Mouse (Mus musculus) lung, postnatal 25 days (tissue): ENCODE results near the gene Itga1.
A peak's percentile ranks its signal among the peaks of the same experiment; 100 is the strongest.

Source experiments
- DNase-seq: peaks from one replicate; pipeline ENCODE4 v3.0.0; 2022; ENCODE audit warnings: low spot score

The Itga1 gene

GRCm38 (mm10) chr13:115099381-115099780 is 2.4 kb downstream of the Itga1 start:
- DNase-seq: no peak

GRCm38 (mm10) chr13:115098227-115098626 is 3.5 kb downstream of the Itga1 start:
- no peak for DNase-seq

- no peak for DNase-seq
Measured at GRCm38 (mm10) chr13:115096965-115097364, 4.8 kb downstream of the Itga1 start.

- DNase-seq: no peak
Measured at GRCm38 (mm10) chr13:115096216-115096615, 5.5 kb downstream of the Itga1 start.

- DNase-seq: no peak
Measured at GRCm38 (mm10) chr13:115095392-115095791, 6.4 kb downstream of the Itga1 start.

GRCm38 (mm10) chr13:115091511-115091910 is 10.3 kb downstream of the Itga1 start:
- no peak for DNase-seq

GRCm38 (mm10) chr13:115090977-115091445 is 10.8 kb downstream of the Itga1 start:
- no peak for DNase-seq

- peak; percentile 96 for DNase-seq
Measured at GRCm38 (mm10) chr13:115090069-115090976, 11.4 kb downstream of the Itga1 start, which contains the start of gene Pelo. TSS of gene Pelo (minus strand) at chr13:115090186.

GRCm38 (mm10) chr13:115089395-115090025 is 12.3 kb downstream of the Itga1 start:
- DNase-seq: no peak

GRCm38 (mm10) chr13:115089020-115089394 is 12.8 kb downstream of the Itga1 start:
- DNase-seq: no peak

- DNase-seq: no peak
Measured at GRCm38 (mm10) chr13:115085974-115086373, 15.8 kb downstream of the Itga1 start.

- DNase-seq: no peak
Measured at GRCm38 (mm10) chr13:115082339-115082738, 19.4 kb downstream of the Itga1 start.

- no peak for DNase-seq
Measured at GRCm38 (mm10) chr13:115079996-115080585, 21.7 kb downstream of the Itga1 start.

GRCm38 (mm10) chr13:115078997-115079685 is 22.6 kb downstream of the Itga1 start:
- no peak for DNase-seq

- peak; percentile 47 for DNase-seq
Measured at GRCm38 (mm10) chr13:115077346-115078134, 24.2 kb downstream of the Itga1 start.

- DNase-seq: no peak
Measured at GRCm38 (mm10) chr13:115072386-115072785, 29.4 kb downstream of the Itga1 start.

GRCm38 (mm10) chr13:115071431-115071830 is 30.3 kb downstream of the Itga1 start:
- peak; percentile 65 for DNase-seq

- no peak for DNase-seq
Measured at GRCm38 (mm10) chr13:115067968-115068330, 33.8 kb downstream of the Itga1 start.

- DNase-seq: no peak
Measured at GRCm38 (mm10) chr13:115067324-115067967, 34.3 kb downstream of the Itga1 start.

GRCm38 (mm10) chr13:115057555-115057954 is 44.2 kb downstream of the Itga1 start:
- DNase-seq: no peak

- DNase-seq: no peak
Measured at GRCm38 (mm10) chr13:115054783-115055182, 47.0 kb downstream of the Itga1 start.
